9 mouse cellular contexts compared by ENCODE assay signal in genomic region chr7:24850899-24851303, GRCm38 (mm10). TPM values are rescaled to one million over a fixed set of nuclear protein-coding genes. Genes with fewer than 3 reads are reported as not detected.
DNase-seq lines count a peak whose midpoint lies in the region; ATAC-seq and TF ChIP-seq lines count a peak whose summit lies in the region.
"Had no signal": no experiment of that assay in that cellular context is flagged by ENCODE, and none has a peak within 500 bp of the region (broad histone marks: within the 10 kb centered on the region; RNA-seq: fewer than 3 reads in every experiment).

No protein-coding gene starts in this region.

- no peaks in the 10 kb centered on the region for H3K36me3 ChIP-seq in stomach, postnatal 0 days (ENCODE audit: control insufficient read depth, insufficient read depth, low read length)
- no peaks in the 10 kb centered on the region for H3K36me3 ChIP-seq in forebrain, embryonic 15.5 days

- TF ChIP-seq EP300 in stomach, postnatal 0 days (optimal IDR thresholded peaks at IDR 0.05) = no peak

- intact Hi-C loops in heart, postnatal 36 days (cut with DNase I) = no loop called here

- no peak for TF ChIP-seq POLR2A in bone marrow macrophage, adult 2 months (IDR thresholded peaks at IDR 0.05; ENCODE audit: borderline replicate concordance, low read depth, low read length)

- no peak for TF ChIP-seq CTCF in bone marrow macrophage, adult 2 months (IDR thresholded peaks at IDR 0.05; ENCODE audit: low read depth, low read length)
- TF ChIP-seq CTCF in stomach, postnatal 0 days (IDR thresholded peaks at IDR 0.05; ENCODE audit: low read depth) = no peak

- WGBS in stomach, postnatal 0 days = 19% methylated on average over 6 of the region's 6 CpGs
- 40% methylated on average over 6 of the region's 6 CpGs for WGBS in forebrain, embryonic 15.5 days

- H3K4me3 ChIP-seq in bone marrow macrophage, adult 2 months (ENCODE audit: insufficient read depth, low read length) = peak overlapping the region; percentile 58
- H3K4me3 ChIP-seq in stomach, postnatal 0 days (ENCODE audit: low read depth, low read length) = no peak overlapping the region
- no peak overlapping the region for H3K4me3 ChIP-seq in forebrain, embryonic 15.5 days

- DNase-seq in heart, adult 11 months = peak; percentile 91
- DNase-seq in heart, postnatal 36 days = no peak
- peak; percentile 50 for DNase-seq in 3134 (ENCODE audit: extremely low read depth, insufficient read length, low spot score)
- peak; percentile 9 to 24 for DNase-seq in kidney, postnatal 36 days
- peak; percentile 34 for DNase-seq in stomach, postnatal 0 days (ENCODE audit: low spot score)
- no peak for DNase-seq in natural killer cell, adult 2 months (ENCODE audit: low spot score in 2 of 2)

- no peaks in the 10 kb centered on the region for H3K9me3 ChIP-seq in stomach, postnatal 0 days (ENCODE audit: control insufficient read depth, low read length)
- no peaks in the 10 kb centered on the region for H3K9me3 ChIP-seq in forebrain, embryonic 15.5 days

- H3K27ac ChIP-seq in bone marrow macrophage, adult 2 months (ENCODE audit: insufficient read depth, low read depth, low read length) = peak overlapping the region; percentile 95
- H3K27ac ChIP-seq in stomach, postnatal 0 days (replicated peaks) = no peak overlapping the region
- no peak overlapping the region for H3K27ac ChIP-seq in forebrain, embryonic 15.5 days (replicated peaks)

- no peak overlapping the region for H3K4me2 ChIP-seq in stomach, postnatal 0 days (replicated peaks; ENCODE audit: low read depth)
- no peak overlapping the region for H3K4me2 ChIP-seq in forebrain, embryonic 15.5 days (replicated peaks)

- 0 out of 2 replicates have a peak, but pooled peaks have one; percentile 21 for ATAC-seq in stomach, postnatal 0 days (ENCODE audit: low FRiP score, low TSS enrichment)
- ATAC-seq in forebrain, embryonic 15.5 days (replicated peaks) = no peak

- H3K9ac ChIP-seq in stomach, postnatal 0 days (ENCODE audit: low read length) = no peak overlapping the region
- H3K9ac ChIP-seq in forebrain, embryonic 15.5 days (replicated peaks) = no peak overlapping the region

- no peaks in the 10 kb centered on the region for H3K27me3 ChIP-seq in stomach, postnatal 0 days (ENCODE audit: control insufficient read depth, insufficient read depth, low read length)
- no peaks in the 10 kb centered on the region for H3K27me3 ChIP-seq in forebrain, embryonic 15.5 days

- H3K4me1 ChIP-seq in bone marrow macrophage, adult 2 months (ENCODE audit: control insufficient read depth, insufficient read depth, low read length) = peaks cover 45% of the 10 kb centered on the region
- H3K4me1 ChIP-seq in stomach, postnatal 0 days (replicated peaks; ENCODE audit: control insufficient read depth, insufficient read depth) = no peaks in the 10 kb centered on the region
- peaks cover 1% of the 10 kb centered on the region for H3K4me1 ChIP-seq in forebrain, embryonic 15.5 days

RNA-seq across cellular contexts. Expression of gene Gm9844, which starts 11.1 kb away (rescaled TPM):
- not detected for total RNA-seq in heart, postnatal 36 days (2021)
- polyA plus RNA-seq in bone marrow macrophage, adult 2 months (2012; ENCODE audit: insufficient read depth, insufficient read length, missing spikeins) = 2.4 TPM in 1 of 2 replicates, not detected in the other
- 10.4 and 15.8 TPM in 2 replicates for polyA plus RNA-seq in stomach, postnatal 0 days (2015; fragmentation: Nextera tagmentation; extraction: Ambion mirVana)
- 27.2 and 27.9 TPM in 2 replicates for polyA plus RNA-seq in forebrain, embryonic 15.5 days (2015; fragmentation: Nextera tagmentation; extraction: Ambion mirVana)

RNA-seq across cellular contexts. Expression of gene Lypd4, which starts 18.8 kb away (rescaled TPM):
- total RNA-seq in heart, postnatal 36 days (2021) = not detected
- polyA plus RNA-seq in bone marrow macrophage, adult 2 months (2012; ENCODE audit: insufficient read depth, insufficient read length, missing spikeins) = not detected in 2 replicates
- not detected in 2 replicates for polyA plus RNA-seq in stomach, postnatal 0 days (2015; fragmentation: Nextera tagmentation; extraction: Ambion mirVana)
- not detected in 2 replicates for polyA plus RNA-seq in forebrain, embryonic 15.5 days (2015; fragmentation: Nextera tagmentation; extraction: Ambion mirVana)
- total RNA-seq: left cerebral cortex, postnatal 25 days had no signal

RNA-seq across cellular contexts. Expression of gene Dmrtc2, which starts 19.0 kb away (rescaled TPM):
- total RNA-seq in heart, postnatal 36 days (2021) = not detected
- not detected in 2 replicates for polyA plus RNA-seq in bone marrow macrophage, adult 2 months (2012; ENCODE audit: insufficient read depth, insufficient read length, missing spikeins)
- not detected in 2 replicates for polyA plus RNA-seq in stomach, postnatal 0 days (2015; fragmentation: Nextera tagmentation; extraction: Ambion mirVana)
- not detected in 2 replicates for polyA plus RNA-seq in forebrain, embryonic 15.5 days (2015; fragmentation: Nextera tagmentation; extraction: Ambion mirVana)
- total RNA-seq: left cerebral cortex, postnatal 25 days had no signal

RNA-seq across cellular contexts. Expression of gene Rps19, which starts 33.3 kb away (rescaled TPM):
- 100 to 1,000 TPM; 514 to 531 TPM for total RNA-seq in heart, postnatal 36 days (2021)
- 1,580 and 1,635 TPM in 2 replicates for polyA plus RNA-seq in bone marrow macrophage, adult 2 months (2012; ENCODE audit: insufficient read depth, insufficient read length, missing spikeins)
- polyA plus RNA-seq in stomach, postnatal 0 days (2015; fragmentation: Nextera tagmentation; extraction: Ambion mirVana) = 2,060 and 2,085 TPM in 2 replicates
- polyA plus RNA-seq in forebrain, embryonic 15.5 days (2015; fragmentation: Nextera tagmentation; extraction: Ambion mirVana) = 1,460 and 1,591 TPM in 2 replicates

RNA-seq across cellular contexts. Expression of gene Cd79a, which starts 46.3 kb away (rescaled TPM):
- 1 to 10 TPM; 1.7 to 2.5 TPM for total RNA-seq in heart, postnatal 36 days (2021)
- polyA plus RNA-seq in bone marrow macrophage, adult 2 months (2012; ENCODE audit: insufficient read depth, insufficient read length, missing spikeins) = not detected in 2 replicates
- polyA plus RNA-seq in stomach, postnatal 0 days (2015; fragmentation: Nextera tagmentation; extraction: Ambion mirVana) = 0.25 and 0.44 TPM in 2 replicates
- 0.20 and 0.34 TPM in 2 replicates for polyA plus RNA-seq in forebrain, embryonic 15.5 days (2015; fragmentation: Nextera tagmentation; extraction: Ambion mirVana)

Comparison
In these comparisons a context has a peak if more than half of its experiments do, and no peak if none do; other contexts are left out.
1. DNase-seq: peak in heart, adult 11 months (single experiment), 3134 (single experiment), kidney, postnatal 36 days (2 of 2) and stomach, postnatal 0 days (single experiment); none in heart, postnatal 36 days (0 of 2) and natural killer cell, adult 2 months (0 of 2).